Mouse (Mus musculus) B cell, adult 2 months (primary cell): Measurements from ENCODE around the gene Carnmt1.
A peak's percentile ranks its signal among the peaks of the same experiment; 100 is the strongest.

Source experiments
- DNase-seq, 2 experiments: peaks; one replicate each; pipeline ENCODE4 v3.0.0; 2022

The Carnmt1 gene

DNA sequence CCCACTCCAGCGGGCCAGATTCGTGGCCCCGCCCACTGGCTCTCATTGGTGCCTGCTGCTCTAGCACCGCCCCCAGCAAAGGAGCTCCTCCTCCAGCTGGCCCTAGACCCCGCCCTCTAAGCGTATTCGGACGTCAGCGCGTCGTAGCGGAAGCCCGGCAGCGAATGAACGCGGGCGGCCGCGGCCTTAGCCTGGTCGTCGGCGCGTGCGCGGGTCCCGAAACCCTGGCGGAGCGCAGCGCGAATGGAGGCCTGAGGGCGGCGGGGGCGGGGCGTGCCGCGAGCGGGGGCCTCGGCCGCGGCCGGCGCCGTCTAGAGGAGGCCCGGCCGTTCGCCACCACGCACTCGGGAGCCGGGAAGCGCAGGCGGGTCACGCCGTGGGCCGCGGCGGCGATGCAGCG lies at the start of gene Carnmt1:
Gene Carnmt1, plus strand, starts transcription at position 157 of the 400 bp plus-strand sequence.
- peak; percentile 99 for DNase-seq

DNA sequence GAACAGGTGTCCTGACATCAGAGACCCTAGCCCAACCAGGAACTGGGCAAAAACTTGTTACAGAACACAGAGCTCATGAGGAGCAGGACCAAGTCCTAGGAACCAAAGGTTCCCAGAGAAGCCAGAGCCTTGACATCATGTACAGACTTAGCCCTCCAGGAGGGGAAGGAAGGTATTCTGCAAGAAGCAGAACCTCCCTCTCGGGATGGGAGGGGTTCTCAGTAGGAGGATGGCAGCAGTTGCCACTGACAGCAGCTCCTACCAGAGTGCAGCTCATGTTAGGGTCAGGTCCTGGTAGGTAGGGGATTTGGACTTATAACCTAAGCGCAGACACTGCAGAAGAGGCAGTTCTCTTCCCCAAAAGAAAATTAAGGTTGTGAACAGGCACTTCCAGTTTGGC lies 46.7 kb upstream of the Carnmt1 start:
- DNase-seq, result no peak

DNA sequence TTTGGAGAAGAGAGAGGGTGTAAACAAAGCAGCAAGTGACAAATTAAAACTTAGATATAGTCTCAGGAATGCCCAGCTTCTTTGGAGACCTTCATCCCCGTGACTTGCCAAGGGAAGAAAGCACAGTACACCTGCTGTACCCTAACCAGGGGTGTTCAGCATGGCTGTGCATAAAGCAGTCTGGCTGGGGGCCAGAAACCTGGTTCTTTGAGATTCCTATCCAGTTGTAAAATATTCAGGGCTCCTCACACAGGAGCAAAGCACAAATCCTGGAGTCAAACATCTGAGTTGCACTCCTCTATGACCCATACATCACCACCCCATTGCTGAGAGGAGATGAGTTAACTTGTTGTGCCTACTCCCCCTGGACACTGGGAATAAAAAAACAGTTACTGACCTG lies 41.0 kb upstream of the Carnmt1 start:
- DNase-seq, result no peak

GRCm38 (mm10) chr19:18630221-18631119 lies 40.1 kb upstream of the Carnmt1 start:
- no peak for DNase-seq

- DNase-seq, result peak; percentile 69 to 73
Observed at GRCm38 (mm10) chr19:18631161-18631643, 39.4 kb upstream of the Carnmt1 start.

- DNase-seq, result peak; percentile 96
Observed at GRCm38 (mm10) chr19:18631644-18632219, 38.8 kb upstream of the Carnmt1 start, which contains the start of the genes Ostf1 and Nmrk1. TSS of gene Ostf1 (minus strand) at chr19:18631823. TSS of gene Nmrk1 (plus strand) at chr19:18631950.

GRCm38 (mm10) chr19:18632231-18633185 lies 38.1 kb upstream of the Carnmt1 start:
- DNase-seq, result peak; percentile 35 to 38

GRCm38 (mm10) chr19:18637954-18638353 lies 32.6 kb upstream of the Carnmt1 start:
- DNase-seq, result no peak

DNA sequence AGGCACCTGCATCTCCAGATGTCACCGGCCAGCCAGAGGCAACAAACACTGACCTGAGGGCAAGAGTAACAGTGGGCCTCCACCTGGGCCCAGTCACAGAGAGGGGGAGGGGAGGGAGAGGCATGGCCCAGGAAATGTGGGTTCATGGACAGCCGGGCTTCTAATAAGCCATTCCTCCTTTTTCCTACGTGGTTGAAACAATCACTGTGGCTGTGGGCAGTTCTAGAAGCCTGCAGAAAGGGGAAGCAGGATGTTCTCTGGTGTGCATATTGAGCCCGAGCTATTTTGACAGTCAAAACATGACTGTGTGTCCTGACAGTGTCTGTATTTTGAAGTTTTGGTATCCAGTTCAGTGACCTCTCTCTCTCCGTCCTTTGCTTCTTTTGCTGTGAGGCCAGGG lies 31.6 kb upstream of the Carnmt1 start:
- DNase-seq, result peak; percentile 53 to 57

GRCm38 (mm10) chr19:18639552-18639951 lies 31.0 kb upstream of the Carnmt1 start:
- DNase-seq, result no peak

DNA sequence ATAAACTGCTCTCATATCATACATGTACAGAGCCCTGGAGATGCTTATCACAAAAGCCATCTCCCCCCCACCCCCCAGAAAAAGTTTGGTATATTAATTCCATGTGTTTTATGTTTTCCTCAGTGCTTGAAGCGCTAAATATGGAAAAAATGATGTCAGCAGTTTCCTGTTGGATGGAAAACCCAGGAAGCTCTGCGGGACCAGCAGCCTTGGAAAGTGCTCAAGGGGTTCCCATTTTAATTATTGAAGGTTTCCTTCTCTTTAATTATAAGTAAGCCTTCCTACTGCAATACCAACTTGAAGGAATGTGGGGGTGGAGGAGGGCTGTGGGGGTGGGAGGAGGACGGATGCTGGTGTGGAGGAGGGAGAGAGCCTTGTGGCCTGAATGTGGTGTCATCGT lies 29.6 kb upstream of the Carnmt1 start:
- no peak for DNase-seq

DNA sequence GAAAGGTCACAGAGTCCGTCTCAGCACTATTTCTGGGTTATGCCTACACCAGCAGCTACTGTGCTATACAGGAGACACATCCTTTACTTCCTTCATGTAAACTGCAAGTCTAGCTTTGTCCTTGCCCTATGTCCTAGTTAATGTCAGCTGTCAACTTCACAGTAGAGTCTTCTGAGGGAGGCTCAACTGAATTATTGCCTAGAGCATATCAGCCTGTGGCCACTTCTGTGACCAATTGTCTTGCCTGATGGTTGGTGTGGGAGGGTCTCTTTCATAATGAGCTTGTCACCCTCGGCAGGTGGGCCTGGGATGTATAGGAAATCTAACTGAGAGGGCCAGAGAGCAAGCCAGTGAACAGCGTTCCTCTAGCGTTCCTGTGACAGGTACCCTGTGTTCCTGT lies 27.2 kb upstream of the Carnmt1 start:
- DNase-seq, result no peak

GRCm38 (mm10) chr19:18644084-18644483 lies 26.5 kb upstream of the Carnmt1 start:
- DNase-seq, result no peak

DNA sequence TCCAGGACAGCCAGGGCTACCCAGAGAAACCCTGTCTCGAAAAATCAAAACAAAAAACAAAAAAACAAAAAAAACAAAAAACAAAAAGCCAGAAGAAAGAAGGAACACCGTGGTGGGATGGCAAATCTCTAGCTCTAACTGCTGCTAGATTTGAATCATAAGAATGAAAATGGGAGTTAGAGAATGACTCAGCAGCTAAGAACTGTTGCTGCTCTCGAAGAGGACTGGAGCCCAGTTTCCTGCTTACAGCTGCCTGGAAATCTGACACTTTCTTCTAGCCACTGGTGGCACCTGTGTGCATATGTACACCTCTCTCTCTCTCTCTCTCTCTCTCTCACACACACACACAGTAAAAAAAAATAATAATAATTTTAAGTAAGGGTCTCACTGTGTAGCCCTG lies 24.2 kb upstream of the Carnmt1 start:
- DNase-seq, result no peak

DNA sequence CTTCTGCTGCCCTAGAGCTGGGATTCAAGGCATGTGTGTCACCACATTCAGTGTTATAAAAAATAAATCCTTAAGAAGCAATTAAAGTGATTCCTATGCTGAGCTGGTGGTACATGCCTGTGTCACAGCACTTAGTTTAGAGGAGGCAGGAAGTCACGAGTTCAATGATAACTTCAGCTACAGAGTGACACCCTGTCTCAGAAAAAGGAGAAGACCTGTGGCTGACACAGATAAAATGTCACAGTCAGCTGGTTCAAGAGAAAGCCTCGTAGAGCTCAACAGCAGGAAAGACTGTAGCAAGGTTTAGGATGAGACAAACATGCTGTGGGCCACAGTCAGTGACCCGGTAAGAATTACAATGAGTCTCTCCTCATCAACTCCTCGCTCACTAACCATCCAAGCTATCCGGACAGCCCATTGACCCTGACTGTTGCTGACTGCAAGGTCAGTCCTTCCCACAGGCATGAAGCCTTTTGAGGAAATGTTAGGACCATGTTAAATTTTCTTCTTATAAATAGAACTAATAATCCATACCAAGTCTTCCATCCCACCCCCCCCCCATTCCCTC lies 23.6 kb upstream of the Carnmt1 start:
- peak; percentile 16 to 23 for DNase-seq

- no peak for DNase-seq
Observed at GRCm38 (mm10) chr19:18647775-18648557, 22.6 kb upstream of the Carnmt1 start.

GRCm38 (mm10) chr19:18648558-18648945 lies 22.0 kb upstream of the Carnmt1 start:
- DNase-seq, result no peak

DNA sequence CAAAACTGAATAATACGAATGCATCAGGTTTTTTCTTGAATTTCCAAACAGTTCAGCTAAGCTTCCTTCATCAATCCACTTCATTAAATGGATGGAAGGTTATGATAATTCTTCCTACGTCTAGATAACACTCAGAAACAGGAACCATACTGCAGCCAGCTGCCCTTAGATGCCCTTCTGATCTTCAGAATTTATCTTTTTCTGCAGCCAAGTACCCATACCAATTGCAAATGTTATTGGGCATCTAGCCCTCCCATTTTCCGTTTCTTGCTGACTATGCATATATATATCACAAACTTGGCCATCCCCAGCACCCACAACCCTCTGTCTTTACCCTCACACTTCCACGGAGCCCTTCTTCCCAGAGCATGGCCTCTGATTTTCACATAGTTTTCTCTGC lies 20.6 kb upstream of the Carnmt1 start:
- DNase-seq, result no peak

- DNase-seq, result no peak
Observed at GRCm38 (mm10) chr19:18650473-18650872, 20.1 kb upstream of the Carnmt1 start.

DNA sequence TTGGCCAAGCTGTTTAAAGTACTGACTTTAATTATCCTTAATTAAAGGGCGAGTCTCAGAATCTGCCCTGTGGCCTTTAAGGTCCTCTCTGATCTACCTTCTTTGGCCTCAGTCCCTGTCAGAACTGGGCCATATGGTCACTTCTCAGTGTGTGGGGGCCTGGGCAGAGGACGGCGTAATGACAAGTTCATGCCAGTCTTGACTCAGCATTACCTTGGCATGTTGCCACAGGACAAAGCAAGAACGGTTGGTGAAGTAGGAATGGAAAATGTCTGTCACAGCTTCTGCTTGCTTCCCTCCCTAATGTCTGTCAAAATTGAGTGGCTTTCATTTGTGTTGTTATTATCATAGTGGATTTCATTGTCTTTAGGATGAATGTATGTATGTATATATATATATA lies 18.0 kb upstream of the Carnmt1 start:
- DNase-seq, result no peak

GRCm38 (mm10) chr19:18653058-18653457 lies 17.5 kb upstream of the Carnmt1 start:
- no peak for DNase-seq

- DNase-seq, result no peak
Observed at GRCm38 (mm10) chr19:18654330-18654729, 16.2 kb upstream of the Carnmt1 start.
